Mouse (Mus musculus) urinary bladder, postnatal 25 days (tissue): Measurements from ENCODE around the gene Scn9a.

Experiments
- DNase-seq: peaks from one replicate; pipeline ENCODE4 v3.0.0; 2022; ENCODE audit warnings: low spot score

The Scn9a gene

GRCm38 (mm10) chr2:66634580-66635359, at the start of gene Scn9a:
Gene Scn9a (minus strand): TSS chr2:66634962.
- DNase-seq = no peak

- DNase-seq = no peak
Measured at GRCm38 (mm10) chr2:66661988-66662387, 27.2 kb upstream of the Scn9a start.

GRCm38 (mm10) chr2:66656430-66656829, 21.7 kb upstream of the Scn9a start:
- no peak for DNase-seq

- no peak for DNase-seq
Measured at GRCm38 (mm10) chr2:66655431-66655830, 20.7 kb upstream of the Scn9a start.

GRCm38 (mm10) chr2:66644384-66644783, 9.6 kb upstream of the Scn9a start:
- DNase-seq = no peak

GRCm38 (mm10) chr2:66632728-66633127, 2.0 kb downstream of the Scn9a start:
- no peak for DNase-seq

GRCm38 (mm10) chr2:66611091-66611490, 23.7 kb downstream of the Scn9a start:
- no peak for DNase-seq

GRCm38 (mm10) chr2:66597313-66597712, 37.4 kb downstream of the Scn9a start:
- no peak for DNase-seq

GRCm38 (mm10) chr2:66596145-66596544, 38.6 kb downstream of the Scn9a start:
- DNase-seq = no peak

GRCm38 (mm10) chr2:66590151-66590550, 44.6 kb downstream of the Scn9a start:
- no peak for DNase-seq

- DNase-seq = no peak
Measured at GRCm38 (mm10) chr2:66580026-66580808, 54.5 kb downstream of the Scn9a start.

GRCm38 (mm10) chr2:66548254-66548653, 86.5 kb downstream of the Scn9a start:
- no peak for DNase-seq

GRCm38 (mm10) chr2:66519966-66520365, 114.8 kb downstream of the Scn9a start:
- no peak for DNase-seq

GRCm38 (mm10) chr2:66511424-66511823, 123.3 kb downstream of the Scn9a start:
- no peak for DNase-seq

GRCm38 (mm10) chr2:66508032-66508431, 126.7 kb downstream of the Scn9a start:
- no peak for DNase-seq

- no peak for DNase-seq
Measured at GRCm38 (mm10) chr2:66507616-66508015, 127.1 kb downstream of the Scn9a start.

GRCm38 (mm10) chr2:66502158-66502557, 132.6 kb downstream of the Scn9a start:
- no peak for DNase-seq

GRCm38 (mm10) chr2:66494556-66494955, 140.2 kb downstream of the Scn9a start:
- DNase-seq = no peak

GRCm38 (mm10) chr2:66478395-66478794, 156.4 kb downstream of the Scn9a start:
- no peak for DNase-seq

- DNase-seq = no peak
Measured at GRCm38 (mm10) chr2:66473181-66473822, 161.5 kb downstream of the Scn9a start.

- no peak for DNase-seq
Measured at GRCm38 (mm10) chr2:66465484-66465883, 169.3 kb downstream of the Scn9a start.

GRCm38 (mm10) chr2:66464874-66465458, 169.8 kb downstream of the Scn9a start:
- no peak for DNase-seq
